ENCODE assay signal across 8 mouse cellular contexts in the genomic region with DNA sequence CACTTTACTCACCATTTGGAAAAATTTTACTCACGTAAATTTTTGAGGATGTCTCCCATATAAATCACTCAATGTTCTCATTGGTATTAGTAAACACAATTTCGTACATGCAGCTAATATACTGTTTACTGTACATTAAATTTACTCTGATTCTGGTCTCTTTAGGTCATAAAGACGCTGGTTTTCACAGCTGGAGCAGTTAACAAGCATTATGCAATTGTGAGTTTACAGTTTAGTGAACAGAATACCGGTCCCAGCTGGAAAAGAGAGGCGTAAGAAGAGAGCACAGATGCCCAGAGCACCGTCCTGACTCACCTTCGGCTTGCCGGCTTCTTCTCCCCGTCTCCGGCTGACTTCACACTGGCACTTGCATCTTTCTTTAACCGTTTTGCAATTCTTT. TPM values are rescaled to one million over a fixed set of nuclear protein-coding genes. Genes with fewer than 3 reads are reported as not detected.
DNase-seq lines count a peak whose midpoint lies in the region; ATAC-seq and TF ChIP-seq lines count a peak whose summit lies in the region.

TSS of gene Srek1ip1 (plus strand) at position 301 of the 400 bp plus-strand sequence.

- no peaks in the 10 kb centered on the region for H3K9me3 ChIP-seq in lung, embryonic 14.5 days (ENCODE audit: low read depth, low read length)
- H3K9me3 ChIP-seq in embryonic facial prominence, embryonic 13.5 days = no peaks in the 10 kb centered on the region
- H3K9me3 ChIP-seq in limb, embryonic 11.5 days (ENCODE audit: control insufficient read depth, low read length) = no peaks in the 10 kb centered on the region

- H3K9ac ChIP-seq in lung, embryonic 14.5 days = no peak within 1 kb of the TSS
- no peak within 1 kb of the TSS for H3K9ac ChIP-seq in embryonic facial prominence, embryonic 13.5 days
- no peak within 1 kb of the TSS for H3K9ac ChIP-seq in limb, embryonic 11.5 days (ENCODE audit: low read length)

- DNase-seq in lung, embryonic 14.5 days = no peak
- no peak for DNase-seq in lung, postnatal 10 days
- DNase-seq in heart, postnatal 14 days = no peak
- no peak for DNase-seq in limb, embryonic 11.5 days (ENCODE audit: low spot score)
- DNase-seq in ovary, postnatal 14 days (ENCODE audit: low spot score) = no peak
- no peak for DNase-seq in thymus, postnatal 36 days

- H3K4me1 ChIP-seq in lung, embryonic 14.5 days (ENCODE audit: insufficient read depth) = no peaks in the 10 kb centered on the region
- H3K4me1 ChIP-seq in embryonic facial prominence, embryonic 13.5 days = no peaks in the 10 kb centered on the region
- no peaks in the 10 kb centered on the region for H3K4me1 ChIP-seq in limb, embryonic 11.5 days (ENCODE audit: control insufficient read depth, insufficient read depth, low read length)

- no peak within 1 kb of the TSS for H3K27ac ChIP-seq in lung, embryonic 14.5 days (ENCODE audit: low read depth)
- H3K27ac ChIP-seq in embryonic facial prominence, embryonic 13.5 days = no peak within 1 kb of the TSS
- H3K27ac ChIP-seq in limb, embryonic 11.5 days (replicated peaks; ENCODE audit: low read depth, low read length) = no peak within 1 kb of the TSS

- WGBS in lung, embryonic 14.5 days = 91% methylated on average over 11 of the region's 11 CpGs
- WGBS in embryonic facial prominence, embryonic 13.5 days = 92% methylated on average over 11 of the region's 11 CpGs
- WGBS in limb, embryonic 11.5 days = 89% methylated on average over 11 of the region's 11 CpGs

- intact Hi-C loops in heart, postnatal 14 days (cut with DNase I) = no loop called here

- peaks cover 19% of the 10 kb centered on the region for H3K36me3 ChIP-seq in lung, embryonic 14.5 days (ENCODE audit: insufficient read depth)
- H3K36me3 ChIP-seq in embryonic facial prominence, embryonic 13.5 days = peaks cover 22% of the 10 kb centered on the region
- H3K36me3 ChIP-seq in limb, embryonic 11.5 days (ENCODE audit: control insufficient read depth, insufficient read depth, low read length) = no peaks in the 10 kb centered on the region

- H3K4me2 ChIP-seq in lung, embryonic 14.5 days = no peak within 1 kb of the TSS
- H3K4me2 ChIP-seq in embryonic facial prominence, embryonic 13.5 days = no peak within 1 kb of the TSS
- no peak within 1 kb of the TSS for H3K4me2 ChIP-seq in limb, embryonic 11.5 days (ENCODE audit: low read depth, severe bottlenecking)

- H3K4me3 ChIP-seq in lung, embryonic 14.5 days (ENCODE audit: low read depth, low read length) = no peak within 1 kb of the TSS
- no peak within 1 kb of the TSS for H3K4me3 ChIP-seq in embryonic facial prominence, embryonic 13.5 days
- H3K4me3 ChIP-seq in limb, embryonic 11.5 days (ENCODE audit: low read depth, low read length) = no peak within 1 kb of the TSS

- ATAC-seq in lung, embryonic 14.5 days (ENCODE audit: insufficient read depth) = no peak
- ATAC-seq in embryonic facial prominence, embryonic 13.5 days (ENCODE audit: insufficient number of reproducible peaks, insufficient read depth, low FRiP score, low TSS enrichment, low read depth) = no peak
- no peak for ATAC-seq in limb, embryonic 11.5 days (ENCODE audit: insufficient number of reproducible peaks, low FRiP score, low TSS enrichment, low read depth)
- no peak for ATAC-seq in monocyte, adult 5-6 weeks (replicated peaks; ENCODE audit: insufficient number of reproducible peaks, low FRiP score, low TSS enrichment, poor library complexity, severe bottlenecking)

- TF ChIP-seq CTCF in lung, embryonic 14.5 days (IDR thresholded peaks at IDR 0.05; ENCODE audit: low read depth) = no peak

- H3K27me3 ChIP-seq in lung, embryonic 14.5 days (ENCODE audit: insufficient read depth, low read length) = no peaks in the 10 kb centered on the region
- no peaks in the 10 kb centered on the region for H3K27me3 ChIP-seq in embryonic facial prominence, embryonic 13.5 days
- H3K27me3 ChIP-seq in limb, embryonic 11.5 days (ENCODE audit: control insufficient read depth, insufficient read depth, low read length) = no peaks in the 10 kb centered on the region

RNA-seq across cellular contexts. Expression of gene Srek1ip1, which starts in this region (rescaled TPM):
- 21.6 and 22.8 TPM in 2 replicates for polyA plus RNA-seq in lung, embryonic 14.5 days (2014; fragmentation: Nextera tagmentation; extraction: Ambion mirVana)
- polyA plus RNA-seq in embryonic facial prominence, embryonic 13.5 days (2015; fragmentation: Nextera tagmentation; extraction: Ambion mirVana) = 26.2 and 31.7 TPM in 2 replicates
- 10 to 100 TPM; 20.0 to 21.9 TPM for total RNA-seq in heart, postnatal 14 days (2021)
- polyA plus RNA-seq in limb, embryonic 11.5 days (2014; fragmentation: Nextera tagmentation; extraction: Ambion mirVana) = 23.0 and 25.1 TPM in 2 replicates
- total RNA-seq in monocyte, adult 5-6 weeks (2017) = 7.6 to 16.6 TPM (median 9.7 TPM) in 3 replicates
